Mouse (Mus musculus): ENCODE results near the gene Zmynd8.

DNA sequence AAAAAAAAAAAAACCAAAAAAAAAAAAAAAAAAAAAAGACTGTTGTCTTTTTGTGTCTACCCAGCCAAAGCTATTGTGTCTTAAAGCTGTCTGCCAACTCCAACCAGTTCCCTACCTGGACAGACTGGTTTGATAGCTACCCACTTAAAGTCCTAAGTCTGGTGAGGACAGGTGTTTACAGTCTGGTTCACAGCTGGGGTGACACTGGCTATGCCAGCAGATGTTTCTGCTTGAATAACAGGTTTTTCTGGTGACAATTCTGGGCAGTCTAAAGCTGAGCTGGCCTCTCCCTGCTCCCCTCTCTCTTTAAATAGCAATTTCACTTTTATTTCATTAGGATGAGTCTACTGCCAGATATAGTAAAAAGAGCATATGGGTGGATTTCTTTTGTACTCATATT lies 10.9 kb upstream of the Zmynd8 start:
- TF ChIP-seq POLR2A (IDR thresholded peaks at IDR 0.05; ENCODE audit: control insufficient read depth in 1 of 2, insufficient read depth in 1 of 2, low read depth in 1 of 2, low read length in 2 of 2, poor library complexity in 1 of 2), result no peak
- TF ChIP-seq USF1 (IDR thresholded peaks at IDR 0.05; ENCODE audit: low read depth, low read length), result no peak
- no peak for TF ChIP-seq MAX (IDR thresholded peaks at IDR 0.05; ENCODE audit: low read length)
- no peak for TF ChIP-seq MYC (IDR thresholded peaks at IDR 0.05; ENCODE audit: low read depth, low read length)

Data from MEL (cell line).